Mouse (Mus musculus) spleen, adult 2 months (tissue): Measurements from ENCODE around the gene Tmsb10. TPM values are rescaled to one million over a fixed set of nuclear protein-coding genes. Genes with fewer than 3 reads are reported as not detected.

Experiments
- DNase-seq, 2 experiments: peaks; one replicate each; pipeline versions ENCODE4 v3.0.0 to v3.0.0-alpha.2; 2012 to 2021; ENCODE audit warnings: low spot score in 2 of 2, low read depth in 1 of 2
- H3K27ac ChIP-seq: fragments of 200-500 bp; 2 replicates; pipeline ENCODE4 v1.5.1; 2012; ENCODE audit warnings: low read length, inconsistent platforms; ENCODE audit not compliant: insufficient read depth
- H3K27me3 ChIP-seq: fragments of 200-500 bp; 2 replicates; pipeline ENCODE4 v1.6.1; 2012; ENCODE audit warnings: mild to moderate bottlenecking, moderate library complexity, low read length, inconsistent platforms; ENCODE audit not compliant: control insufficient read depth, insufficient read depth
- H3K36me3 ChIP-seq: fragments of 200-500 bp; 2 replicates; pipeline ENCODE4 v1.6.1; 2012; ENCODE audit warnings: mild to moderate bottlenecking, low read length, inconsistent platforms; ENCODE audit not compliant: control insufficient read depth, insufficient read depth
- H3K4me1 ChIP-seq: fragments of 200-500 bp; 2 replicates; pipeline ENCODE4 v1.6.1; 2011; ENCODE audit warnings: inconsistent platforms; ENCODE audit not compliant: control insufficient read depth, insufficient read depth, insufficient read length
- H3K4me3 ChIP-seq: fragments of 200-500 bp; 2 replicates; pipeline ENCODE4 v1.5.1; 2011; ENCODE audit warnings: mild to moderate bottlenecking, inconsistent platforms; ENCODE audit not compliant: insufficient read depth, insufficient read length; ENCODE audit errors: extremely low read depth
- CTCF ChIP-seq: fragments of 200-500 bp; IDR thresholded peaks from 2 replicates; pipeline ENCODE4 v1.5.1; 2011; ENCODE audit warnings: mild to moderate bottlenecking, inconsistent platforms; ENCODE audit not compliant: insufficient read depth, insufficient read length, insufficient replicate concordance; ENCODE audit errors: extremely low read depth
- POLR2A ChIP-seq: fragments of 200-500 bp; IDR thresholded peaks from 2 replicates; pipeline ENCODE4 v1.6.1; 2011; ENCODE audit warnings: low read depth, low read length, inconsistent platforms
- WGBS: fragments of 180-500 bp; shearing (Covaris S2); methylation state at CpG from one replicate; pipeline ENCODE4 v1.1.7; 2018; 5-methylcytosine and 5-hydroxymethylcytosine counted together
- polyA plus RNA-seq: library from polyadenylated mRNA; depleted of rRNA; stranded (reverse); fragments of >200 nt; gene quantifications from 2 replicates; pipeline ENCODE4 v1.2.3, GENCODE M21; 2012

Gene Tmsb10
- polyA plus RNA-seq, 1 experiment = 143 TPM

DNA sequence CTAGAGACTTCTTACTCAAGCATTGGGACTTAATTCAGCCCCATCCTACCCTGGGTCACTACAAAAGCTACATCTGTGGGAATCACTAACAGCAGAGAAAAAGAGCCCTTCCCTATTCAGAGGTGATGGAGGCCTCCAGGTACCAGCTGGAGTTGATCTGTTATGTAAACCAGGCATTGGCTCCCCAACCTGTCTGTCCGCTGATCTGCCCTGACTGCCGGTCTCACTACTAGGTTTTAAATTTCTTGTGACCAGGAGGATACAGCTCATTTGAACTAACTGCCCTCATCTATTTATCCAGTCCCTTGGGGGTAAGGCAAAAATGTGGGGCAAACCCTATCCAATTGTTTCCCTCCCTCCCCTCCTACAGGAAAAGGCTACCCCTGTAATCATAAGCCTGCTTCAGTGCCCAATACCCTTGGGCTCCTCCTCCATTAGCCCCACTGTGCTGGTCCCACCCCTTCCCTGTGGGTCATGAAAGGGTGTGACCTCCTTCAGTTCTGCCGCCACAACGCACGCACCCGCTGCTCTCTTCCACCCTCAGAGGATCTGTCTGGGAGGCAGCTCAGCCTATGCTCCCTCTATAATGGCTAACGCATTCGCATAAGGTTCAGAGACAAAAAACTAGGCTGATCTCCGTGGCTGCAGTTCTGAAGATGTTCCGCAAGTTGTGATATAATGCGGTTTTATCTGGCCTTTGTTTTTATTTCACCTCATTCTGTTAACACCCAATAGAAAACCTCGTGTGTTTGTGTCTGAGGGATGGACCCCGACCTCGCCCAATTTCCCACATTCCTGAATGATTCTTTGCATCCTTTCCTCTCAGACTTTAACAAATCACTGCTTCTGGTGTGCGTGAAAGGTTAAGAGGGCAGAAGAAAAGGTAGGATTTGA is 2.1 kb downstream of the Tmsb10 start:
- Histone ChIP-seq H3K27me3 (no peaks in the 10 kb centered on the region), H3K4me3 (peak overlapping the region; percentile 92), H3K4me1 (peaks cover 27% of the 10 kb centered on the region), H3K36me3 (no peaks in the 10 kb centered on the region; the same call in 1 of the 2 replicates), H3K27ac (peak overlapping the region; percentile 88)
- WGBS = 11% methylated on average over 15 of the region's 15 CpGs
- TF ChIP-seq POLR2A (peak; percentile 97), CTCF (no peak)
- peak in 1 of 2 experiments; percentile 85 for DNase-seq

DNA sequence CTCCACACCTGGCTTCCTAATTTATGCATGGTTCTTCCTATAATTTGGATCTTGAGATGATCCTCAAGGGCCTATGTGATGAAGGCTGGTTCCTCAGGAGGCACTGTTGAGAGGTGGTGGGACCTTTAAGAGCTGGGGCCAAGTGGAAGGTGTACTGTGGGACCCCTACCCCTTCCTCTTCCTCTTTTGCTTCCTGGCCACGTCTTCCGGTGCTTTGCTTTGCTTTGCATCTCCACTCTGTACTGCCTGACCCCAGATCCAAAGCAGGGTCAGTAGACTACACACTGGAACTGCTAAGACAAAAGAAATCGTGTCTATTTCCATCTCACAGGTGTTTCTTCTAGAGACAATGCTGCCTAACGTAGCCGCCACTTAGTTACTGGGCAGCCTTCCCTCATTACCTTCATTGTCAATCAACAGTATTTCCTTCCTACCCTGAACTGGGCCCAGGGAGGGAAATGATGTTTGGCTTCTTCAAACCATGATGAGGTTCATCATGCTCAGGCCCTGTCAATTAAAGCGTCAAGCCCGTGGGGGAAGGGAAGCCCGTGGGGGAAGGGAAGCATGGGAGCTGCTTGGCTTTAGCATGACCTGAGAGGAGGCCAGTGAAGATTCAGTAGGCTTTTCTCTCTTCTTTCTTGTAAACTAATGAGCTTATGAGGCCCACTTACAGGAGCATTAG is 2.9 kb downstream of the Tmsb10 start:
- H3K4me3 ChIP-seq = peak overlapping the region; percentile 92
- H3K4me1 ChIP-seq = peaks cover 27% of the 10 kb centered on the region
- H3K36me3 ChIP-seq = no peaks in the 10 kb centered on the region; the same call in 1 of the 2 replicates
- WGBS = 6% methylated on average over 8 of the region's 8 CpGs
- DNase-seq = peak in 1 of 2 experiments; percentile 58
- no peaks in the 10 kb centered on the region for H3K27me3 ChIP-seq
- peak overlapping the region; percentile 88 for H3K27ac ChIP-seq
- no peak for TF ChIP-seq CTCF

DNA sequence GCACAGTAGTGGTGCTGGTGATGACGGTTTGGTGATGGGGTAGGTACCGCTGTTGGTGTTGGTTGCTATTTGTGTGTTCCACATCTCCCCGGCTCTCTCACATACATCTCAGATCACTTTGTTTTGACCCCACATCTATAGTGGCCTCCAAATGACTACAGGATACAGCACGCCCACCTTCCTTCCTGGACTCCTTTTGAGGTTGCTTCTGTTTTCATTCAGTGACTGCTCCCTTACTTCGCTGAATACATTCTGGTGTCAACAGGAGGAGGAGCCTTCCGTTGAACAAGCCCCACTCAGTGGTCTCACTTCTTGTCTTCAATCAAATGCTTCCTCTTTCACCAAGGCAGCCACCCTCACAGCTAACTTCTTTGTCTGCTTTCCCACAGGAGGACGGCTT is 3.8 kb downstream of the Tmsb10 start:
- Histone ChIP-seq H3K27ac (peak overlapping the region; percentile 88), H3K4me3 (no peak overlapping the region; the same call in 1 of the 2 replicates), H3K27me3 (no peaks in the 10 kb centered on the region), H3K4me1 (peaks cover 27% of the 10 kb centered on the region), H3K36me3 (no peaks in the 10 kb centered on the region; the same call in 1 of the 2 replicates)
- 3% methylated on average over 7 of the region's 7 CpGs for WGBS
- TF ChIP-seq CTCF (no peak), POLR2A (no peak; the same call in 1 of the 2 replicates)
- DNase-seq = peak; percentile 69 to 78

DNA sequence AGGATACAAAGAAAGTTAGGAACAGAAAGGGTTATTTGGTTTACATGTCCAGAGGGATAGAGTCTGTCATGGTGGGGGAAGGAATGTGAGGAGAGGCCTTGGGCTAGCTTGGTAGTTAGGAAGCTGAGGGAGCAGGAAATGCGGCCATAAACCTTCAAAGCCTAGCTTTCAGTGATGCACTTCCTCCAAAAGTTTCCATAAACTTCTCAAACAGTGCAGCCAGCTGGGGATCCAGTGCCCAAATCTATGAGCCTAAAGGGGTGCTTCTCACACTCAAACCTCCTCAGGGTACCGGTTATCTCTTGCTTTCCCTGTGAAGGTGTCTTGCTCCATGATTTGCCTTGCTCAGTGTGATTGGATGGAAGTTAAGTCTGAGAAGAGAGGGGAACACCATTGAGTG is 5.6 kb downstream of the Tmsb10 start:
- Histone ChIP-seq H3K27ac (peak overlapping the region; percentile 68), H3K36me3 (no peaks in the 10 kb centered on the region; the same call in 1 of the 2 replicates), H3K4me3 (no peak overlapping the region), H3K4me1 (peaks cover 27% of the 10 kb centered on the region), H3K27me3 (no peaks in the 10 kb centered on the region)
- DNase-seq = no peak
- TF ChIP-seq POLR2A (no peak), CTCF (no peak)
- WGBS = 63% methylated on average over 2 of the region's 2 CpGs

DNA sequence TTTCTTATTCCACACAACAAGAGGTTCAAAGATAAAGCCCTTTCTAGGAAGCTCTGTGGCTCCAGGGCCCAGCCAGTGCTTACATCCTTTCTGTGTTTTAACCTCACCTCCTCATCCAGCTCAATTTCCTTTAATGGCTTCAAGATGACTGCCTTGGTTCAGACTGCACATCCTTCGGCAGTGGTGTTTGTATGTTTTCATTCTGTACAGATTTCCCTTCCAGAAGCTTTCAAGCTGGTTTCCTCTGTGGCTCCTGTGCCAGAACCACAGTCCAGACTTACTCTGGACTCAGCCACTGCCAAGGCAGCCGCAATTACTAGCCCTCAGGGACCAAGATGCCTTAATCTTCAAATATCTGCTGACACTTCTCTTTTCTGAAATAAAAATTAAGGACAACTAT is 6.3 kb downstream of the Tmsb10 start:
- TF ChIP-seq CTCF = no peak
- TF ChIP-seq POLR2A = no peak
- 42% methylated on average over 2 of the region's 2 CpGs for WGBS
- peaks cover 27% of the 10 kb centered on the region for H3K4me1 ChIP-seq
- no peak overlapping the region for H3K4me3 ChIP-seq
- DNase-seq = no peak
- no peaks in the 10 kb centered on the region for H3K27me3 ChIP-seq
- H3K27ac ChIP-seq = no peak overlapping the region
- H3K36me3 ChIP-seq = no peaks in the 10 kb centered on the region

DNA sequence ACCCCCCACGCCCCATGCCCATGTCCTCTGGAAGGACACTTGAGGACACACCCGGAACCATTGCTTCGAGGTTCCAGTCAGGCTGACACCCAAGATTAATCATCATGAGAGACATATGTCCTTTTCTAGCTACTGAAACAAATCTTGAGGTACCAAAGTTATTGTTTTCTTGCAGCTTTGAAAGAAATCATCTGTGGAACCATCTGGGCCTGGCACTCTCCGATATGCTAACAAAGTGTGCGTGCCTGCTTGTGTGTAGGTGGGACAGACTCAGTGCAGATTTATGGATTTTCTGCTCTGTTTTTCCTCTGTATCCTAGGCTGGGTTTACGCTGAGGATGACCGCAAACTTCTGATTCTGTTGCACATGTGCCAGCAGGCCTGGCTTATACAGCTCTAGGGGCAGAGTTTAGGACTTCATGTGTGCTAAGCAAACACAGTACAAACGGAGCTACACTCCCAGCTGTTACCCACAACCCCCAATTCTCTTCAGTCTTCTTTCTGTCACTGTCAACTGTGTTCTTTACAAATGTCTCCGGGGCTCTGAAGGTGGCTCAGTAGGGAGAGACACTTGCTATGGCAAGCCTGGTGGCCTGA is 9.3 kb downstream of the Tmsb10 start:
- WGBS = 80% methylated on average over 9 of the region's 9 CpGs

More for the DNA sequence above, 9.3 kb downstream of the Tmsb10 start:
- Histone ChIP-seq H3K4me1 (peaks cover 15% of the 10 kb centered on the region; the same call in 1 of the 2 replicates), H3K4me3 (no peak overlapping the region), H3K36me3 (no peaks in the 10 kb centered on the region), H3K27me3 (no peaks in the 10 kb centered on the region), H3K27ac (no peak overlapping the region)
- DNase-seq = no peak
- TF ChIP-seq POLR2A (no peak), CTCF (no peak)
